Mouse (Mus musculus): ENCODE results near the gene Pif1. TPM values are rescaled to one million over a fixed set of nuclear protein-coding genes. Genes with fewer than 3 reads are reported as not detected.
A peak's percentile ranks its signal among the peaks of the same experiment; 100 is the strongest.

The Pif1 gene
- total and polyA plus RNA-seq, 3 experiments, result 14.9 to 15.5 TPM; not detected in 1

GRCm38 (mm10) chr9:65589091-65589490 lies 2.1 kb downstream of the Pif1 start:
- Histone ChIP-seq H3K4me3 (ENCODE audit: control insufficient read depth in 1 of 2, insufficient read depth in 1 of 2, low read depth in 2 of 2, low read length in 2 of 2) (peak overlapping the region; percentile 6 to 65; a peak in 3 of 4 replicates), H3K36me3 (ENCODE audit: control insufficient read depth in 1 of 2, insufficient read depth in 2 of 2, low read length in 2 of 2) (peaks cover 5 to 11% of the 10 kb centered on the region in 2 experiments)
- no peak for DNase-seq (ENCODE audit: low read depth, low spot score)

GRCm38 (mm10) chr9:65592721-65593120 lies 5.8 kb downstream of the Pif1 start:
- no peak for TF ChIP-seq MAX (IDR thresholded peaks at IDR 0.05; ENCODE audit: low read length)
- TF ChIP-seq NELFE (IDR thresholded peaks at IDR 0.05; ENCODE audit: low read depth, low read length), result no peak
- TF ChIP-seq SMC3 (IDR thresholded peaks at IDR 0.05; ENCODE audit: low read depth, low read length), result no peak
- TF ChIP-seq USF2 (IDR thresholded peaks at IDR 0.05; ENCODE audit: borderline replicate concordance in 1 of 2, insufficient read depth in 1 of 2, low read depth in 1 of 2, low read length in 2 of 2), result no peak
- TF ChIP-seq CTCF (IDR thresholded peaks at IDR 0.05 in 2 of 3, conservative IDR thresholded peaks at IDR 0.05 in 1 of 3; ENCODE audit: control insufficient read depth in 1 of 3, insufficient read depth in 1 of 3, low read depth in 2 of 3, low read length in 3 of 3, poor library complexity in 1 of 3, severe bottlenecking in 1 of 3), result no peak
- no peak for TF ChIP-seq TCF12 (IDR thresholded peaks at IDR 0.05; ENCODE audit: low read depth, low read length)
- no peak for TF ChIP-seq MYB (IDR thresholded peaks at IDR 0.05; ENCODE audit: low read depth, low read length)
- TF ChIP-seq MYC (IDR thresholded peaks at IDR 0.05; ENCODE audit: low read depth, low read length), result no peak
- no peak for TF ChIP-seq KAT2A (conservative IDR thresholded peaks at IDR 0.05; ENCODE audit: low read depth, low read length)
- no peak for TF ChIP-seq ZKSCAN1 (IDR thresholded peaks at IDR 0.05; ENCODE audit: low read depth, low read length)
- TF ChIP-seq MAZ (IDR thresholded peaks at IDR 0.05; ENCODE audit: low read depth, low read length), result no peak
- no peak for TF ChIP-seq EP300 (IDR thresholded peaks at IDR 0.05; ENCODE audit: low read depth in 1 of 2, low read length in 2 of 2)
- TF ChIP-seq ELF1 (IDR thresholded peaks at IDR 0.05; ENCODE audit: low read depth, low read length), result no peak
- TF ChIP-seq POLR2A (IDR thresholded peaks at IDR 0.05; ENCODE audit: control insufficient read depth in 1 of 2, insufficient read depth in 1 of 2, low read depth in 1 of 2, low read length in 2 of 2, poor library complexity in 1 of 2), result no peak
- no peak for TF ChIP-seq BHLHE40 (IDR thresholded peaks at IDR 0.05; ENCODE audit: borderline replicate concordance, low read depth, low read length)
- Histone ChIP-seq H3K9me3 (replicated peaks; ENCODE audit: insufficient read depth, low read length) (no peaks in the 10 kb centered on the region), H3K36me3 (ENCODE audit: control insufficient read depth in 1 of 2, insufficient read depth in 2 of 2, low read length in 2 of 2) (peaks cover 5% of the 10 kb centered on the region in 2 experiments; a peak in 3 of 4 replicates), H3K27me3 (ENCODE audit: control insufficient read depth in 1 of 2, insufficient read depth in 2 of 2, low read length in 2 of 2) (no peaks in the 10 kb centered on the region), H3K79me2 (ENCODE audit: control insufficient read depth, insufficient read depth, low read length, poor library complexity) (peaks cover 16% of the 10 kb centered on the region), H3K27ac (ENCODE audit: control insufficient read depth, low read depth, low read length) (no peak overlapping the region), H3K4me3 (ENCODE audit: control insufficient read depth in 1 of 2, insufficient read depth in 1 of 2, low read depth in 2 of 2, low read length in 2 of 2) (no peak overlapping the region), H3K9ac (ENCODE audit: control insufficient read depth, low read depth, low read length, poor library complexity, severe bottlenecking) (no peak overlapping the region), H3K4me1 (ENCODE audit: control insufficient read depth in 1 of 2, insufficient read depth in 2 of 2, low read length in 2 of 2) (peaks cover 0 to 8% of the 10 kb centered on the region in 2 experiments; a peak in 1 of 4 replicates)
- DNase-seq (ENCODE audit: low read depth, low spot score), result no peak

More at GRCm38 (mm10) chr9:65589091-65589490, 2.1 kb downstream of the Pif1 start:
- Histone ChIP-seq H3K9me3 (replicated peaks; ENCODE audit: insufficient read depth, low read length) (no peaks in the 10 kb centered on the region), H3K4me1 (ENCODE audit: control insufficient read depth in 1 of 2, insufficient read depth in 2 of 2, low read length in 2 of 2) (peaks cover 2 to 8% of the 10 kb centered on the region in 2 experiments; a peak in 2 of 4 replicates), H3K9ac (ENCODE audit: control insufficient read depth, low read depth, low read length, poor library complexity, severe bottlenecking) (peak overlapping the region; percentile 67), H3K27me3 (ENCODE audit: control insufficient read depth in 1 of 2, insufficient read depth in 2 of 2, low read length in 2 of 2) (no peaks in the 10 kb centered on the region), H3K27ac (ENCODE audit: control insufficient read depth, low read depth, low read length) (no peak overlapping the region), H3K79me2 (ENCODE audit: control insufficient read depth, insufficient read depth, low read length, poor library complexity) (peaks cover 24% of the 10 kb centered on the region)
- TF ChIP-seq CHD1 (IDR thresholded peaks at IDR 0.05; ENCODE audit: low read depth, low read length) (no peak), CHD2 (IDR thresholded peaks at IDR 0.05; ENCODE audit: low read length) (no peak)

Measured in MEL (cell line).